Mouse (Mus musculus): ENCODE measurements around the gene Pacs1.

The Pacs1 gene

GRCm38 (mm10) chr19:5272801-5273733 lies at the start of gene Pacs1:
Pacs1 (minus strand) TSS chr19:5273119.
- peak; percentile 88 for DNase-seq (ENCODE audit: low spot score)

- DNase-seq (ENCODE audit: low spot score): no peak
Observed at GRCm38 (mm10) chr19:5313189-5313588, 40.3 kb upstream of the Pacs1 start.

DNA sequence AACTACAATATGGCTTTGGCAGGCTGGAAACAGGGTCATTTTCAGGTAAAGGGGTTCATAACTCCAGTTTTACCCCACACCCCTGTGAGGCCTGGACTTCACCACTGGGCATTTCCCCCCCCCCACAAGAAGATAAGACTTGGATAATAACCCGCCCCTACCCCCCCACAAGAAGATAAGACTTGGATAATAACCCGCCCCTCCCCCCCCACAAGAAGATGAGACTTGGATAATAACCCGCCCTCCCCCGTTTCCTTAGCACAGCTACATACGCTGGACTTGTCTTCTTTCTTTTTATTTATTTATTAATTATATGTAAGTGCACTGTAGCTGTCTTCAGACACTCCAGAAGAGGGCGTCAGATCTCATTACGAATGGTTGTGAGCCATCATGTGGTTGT lies 36.1 kb upstream of the Pacs1 start:
- DNase-seq (ENCODE audit: low spot score): no peak

GRCm38 (mm10) chr19:5306968-5307734 lies 34.2 kb upstream of the Pacs1 start:
- DNase-seq (ENCODE audit: low spot score): peak; percentile 17

DNA sequence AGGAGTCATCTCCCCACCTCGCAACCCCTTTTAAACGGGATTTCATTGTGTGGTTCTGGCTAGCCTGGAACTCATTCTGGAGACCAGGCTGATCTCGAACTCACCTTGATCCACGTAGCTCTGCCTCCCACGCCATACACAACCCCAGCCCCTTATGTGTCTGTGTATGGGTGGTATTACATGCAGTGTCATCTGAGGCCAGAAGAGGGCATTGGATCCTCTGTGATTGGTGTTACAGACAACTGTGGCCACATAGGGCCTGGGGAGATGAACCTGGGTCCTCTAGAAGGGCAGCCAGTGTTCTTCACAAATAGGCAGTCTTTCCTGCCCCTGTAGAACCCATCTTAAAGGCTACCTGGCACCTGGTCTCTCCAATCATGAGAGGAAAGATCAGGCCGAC lies 33.4 kb upstream of the Pacs1 start:
- DNase-seq (ENCODE audit: low spot score): no peak

DNA sequence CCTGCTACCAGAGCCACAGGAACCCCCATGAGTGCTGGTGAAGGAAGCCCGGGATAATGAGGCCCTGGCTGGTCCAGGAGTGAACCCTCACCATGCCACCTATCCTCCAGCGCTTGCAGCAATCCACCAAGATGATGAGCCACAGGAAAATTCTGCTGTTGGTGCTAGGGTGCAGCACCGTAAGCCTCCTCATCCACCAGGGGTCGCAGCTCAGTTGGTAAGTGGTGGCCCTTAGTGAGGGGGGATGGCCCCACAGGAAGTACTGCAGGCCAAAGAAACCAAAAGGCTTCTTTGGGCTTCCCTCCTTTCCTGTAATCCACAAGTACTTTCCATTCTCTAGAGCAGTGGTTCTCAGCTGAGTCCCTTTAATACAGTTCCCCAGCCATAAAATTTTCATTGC lies 29.5 kb upstream of the Pacs1 start:
- no peak for DNase-seq (ENCODE audit: low spot score)

DNA sequence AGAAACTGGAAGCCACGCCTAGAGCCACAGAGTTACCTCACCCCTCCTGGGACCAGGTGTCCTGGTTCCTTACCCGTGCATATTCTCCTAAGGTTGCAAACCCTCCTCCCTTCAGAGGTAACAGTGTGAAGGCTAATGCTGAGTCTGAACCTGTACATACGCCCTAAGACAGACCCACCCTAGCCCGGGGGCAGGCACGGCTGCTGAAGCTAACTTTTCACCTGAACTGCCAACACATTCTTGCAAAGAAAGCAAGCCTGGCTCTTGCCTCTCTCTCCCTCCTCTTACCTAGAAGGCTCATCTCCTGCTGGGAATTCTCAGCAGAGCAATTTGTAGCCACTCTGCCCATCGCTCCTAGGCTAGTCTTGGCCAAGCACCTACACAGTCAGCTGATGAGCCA lies 27.7 kb upstream of the Pacs1 start:
- DNase-seq (ENCODE audit: low spot score): no peak

DNA sequence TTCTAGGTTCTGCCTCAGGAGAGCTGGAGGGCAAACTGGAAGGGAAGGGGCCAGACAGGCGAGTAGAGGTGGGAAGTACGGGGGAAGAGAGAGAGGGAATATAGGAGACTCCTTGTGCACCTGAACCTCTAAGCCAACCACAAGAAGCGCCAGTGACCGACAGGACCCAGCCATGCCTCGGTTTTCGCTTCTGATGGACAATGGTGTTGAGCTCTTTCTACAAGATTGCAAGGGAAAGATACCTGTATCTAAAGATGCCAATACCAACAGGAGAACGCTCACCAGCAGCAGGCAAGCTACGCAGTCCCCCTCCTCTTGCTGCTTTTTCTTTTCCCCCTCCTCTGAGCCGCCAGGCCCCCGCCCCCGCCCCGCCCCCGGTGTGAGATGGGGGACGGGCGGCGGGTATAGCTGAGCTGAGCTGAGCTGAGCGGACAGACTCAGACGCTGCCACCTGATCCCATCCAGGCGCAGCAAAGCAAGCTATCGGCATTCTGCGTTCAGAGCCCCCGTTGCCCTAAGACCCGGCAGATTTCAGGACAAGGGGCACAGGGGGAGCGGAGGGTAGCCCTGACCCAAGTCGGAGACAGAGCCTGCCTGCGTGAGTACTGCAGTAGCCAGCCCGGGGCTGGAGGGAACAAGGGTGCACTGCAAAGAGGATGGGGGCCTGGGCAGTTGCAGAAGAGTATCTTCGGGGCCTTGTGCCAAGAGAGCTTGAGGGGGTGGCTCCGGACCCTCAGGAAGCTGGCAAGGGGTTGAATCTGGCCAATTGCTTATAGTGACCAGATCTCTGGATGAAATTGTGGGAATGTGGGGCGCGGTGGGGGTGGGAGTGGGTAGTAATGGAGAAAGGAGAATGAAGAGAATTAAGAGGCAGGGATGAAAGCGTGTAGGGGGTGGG lies 25.2 kb upstream of the Pacs1 start, which contains the start of gene Gal3st3:
Gene Gal3st3 (plus strand): TSS at position 429 of the 898 bp plus-strand sequence.
- no peak for DNase-seq (ENCODE audit: low spot score)

- DNase-seq (ENCODE audit: low spot score): no peak
Observed at GRCm38 (mm10) chr19:5296630-5297029, 23.7 kb upstream of the Pacs1 start.

- DNase-seq (ENCODE audit: low spot score): no peak
Observed at GRCm38 (mm10) chr19:5295736-5296075, 22.8 kb upstream of the Pacs1 start.

DNA sequence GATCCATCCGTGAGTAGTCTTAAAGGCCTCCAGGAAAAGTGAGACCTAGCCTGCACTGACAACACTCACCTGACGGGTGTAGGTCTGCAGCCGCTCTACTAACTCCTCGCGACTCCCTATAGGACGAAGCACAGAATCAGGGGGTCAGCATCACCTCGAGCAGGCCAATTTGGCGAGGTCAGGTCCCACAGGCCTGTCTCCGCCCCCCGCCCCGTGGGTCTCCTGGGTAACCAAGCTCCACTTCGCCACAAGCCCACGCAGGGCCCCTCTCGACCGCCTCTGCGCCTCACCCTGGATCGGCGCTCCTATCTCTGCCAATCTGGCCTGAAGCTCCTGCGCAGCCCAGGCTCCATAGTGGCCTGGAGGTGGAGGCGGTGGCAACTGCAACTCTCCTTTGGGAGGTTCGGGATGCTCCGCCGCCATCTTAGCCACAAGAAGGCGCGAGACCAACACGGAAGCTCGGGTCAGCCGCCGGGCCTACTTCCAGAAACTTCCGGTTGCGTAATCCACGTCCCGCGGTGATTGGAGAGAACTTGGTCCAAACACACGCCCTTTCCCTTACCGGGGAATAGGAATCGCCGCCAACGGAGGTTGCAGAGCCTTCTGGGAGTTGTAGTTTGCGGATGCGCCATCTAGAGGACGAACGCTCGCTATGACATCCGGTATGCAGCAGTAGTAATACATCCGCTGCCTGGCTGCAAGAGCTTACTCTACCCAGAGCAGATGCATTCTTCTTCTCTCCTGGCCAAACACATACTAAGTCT lies 22.2 kb upstream of the Pacs1 start, which contains the start of gene Sf3b2:
Gene Sf3b2 (minus strand): TSS at position 484 of the 764 bp plus-strand sequence.
- peak; percentile 99 for DNase-seq (ENCODE audit: low spot score)

DNA sequence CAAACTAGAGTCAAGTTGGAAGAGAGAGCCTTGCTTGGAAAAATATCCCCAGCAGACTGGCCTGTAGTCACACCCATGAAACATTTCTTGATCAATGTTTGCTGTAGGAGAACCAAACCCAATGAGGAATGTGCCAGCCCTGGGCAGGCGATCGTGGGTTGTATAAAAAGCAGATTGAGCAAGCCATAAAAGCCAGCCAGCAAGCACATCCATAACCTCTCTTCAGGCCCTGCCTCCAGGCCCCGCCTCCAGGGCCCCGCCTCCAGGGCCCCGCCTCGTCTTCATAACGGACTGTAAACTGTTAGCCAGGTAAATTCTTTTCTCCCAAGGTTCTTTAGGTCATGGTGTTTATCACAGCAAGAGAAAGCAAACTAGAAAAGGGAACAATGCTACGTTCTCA lies 5.5 kb upstream of the Pacs1 start:
- DNase-seq (ENCODE audit: low spot score): no peak

GRCm38 (mm10) chr19:5277140-5277539 lies 4.2 kb upstream of the Pacs1 start:
- DNase-seq (ENCODE audit: low spot score): no peak

DNA sequence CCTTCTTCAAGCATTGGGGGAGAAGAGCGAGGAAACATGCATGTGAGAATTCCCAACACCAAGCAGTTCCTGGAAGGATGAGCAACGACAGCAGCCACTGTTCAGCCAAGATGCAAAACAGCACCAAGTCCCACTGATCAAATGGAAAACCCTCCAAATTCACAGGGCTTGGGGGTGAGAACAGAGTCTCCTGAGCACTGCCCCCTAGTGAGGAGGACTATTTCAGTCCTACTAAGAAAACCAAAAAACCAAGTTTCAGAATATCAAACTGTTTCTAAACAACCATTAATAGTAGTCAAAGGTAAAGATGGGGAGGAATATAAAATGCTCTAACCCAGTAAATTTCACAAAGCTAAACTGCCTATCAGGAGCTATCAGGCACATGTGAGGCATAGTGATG lies 3.6 kb upstream of the Pacs1 start:
- no peak for DNase-seq (ENCODE audit: low spot score)

GRCm38 (mm10) chr19:5275736-5276135 lies 2.8 kb upstream of the Pacs1 start:
- DNase-seq (ENCODE audit: low spot score): no peak

GRCm38 (mm10) chr19:5274641-5275040 lies 1.7 kb upstream of the Pacs1 start:
- DNase-seq (ENCODE audit: low spot score): no peak

GRCm38 (mm10) chr19:5273916-5274315 lies 997 bp upstream of the Pacs1 start:
- no peak for DNase-seq (ENCODE audit: low spot score)

GRCm38 (mm10) chr19:5272326-5272795 lies 558 bp downstream of the Pacs1 start:
- DNase-seq (ENCODE audit: low spot score): peak; percentile 57

DNA sequence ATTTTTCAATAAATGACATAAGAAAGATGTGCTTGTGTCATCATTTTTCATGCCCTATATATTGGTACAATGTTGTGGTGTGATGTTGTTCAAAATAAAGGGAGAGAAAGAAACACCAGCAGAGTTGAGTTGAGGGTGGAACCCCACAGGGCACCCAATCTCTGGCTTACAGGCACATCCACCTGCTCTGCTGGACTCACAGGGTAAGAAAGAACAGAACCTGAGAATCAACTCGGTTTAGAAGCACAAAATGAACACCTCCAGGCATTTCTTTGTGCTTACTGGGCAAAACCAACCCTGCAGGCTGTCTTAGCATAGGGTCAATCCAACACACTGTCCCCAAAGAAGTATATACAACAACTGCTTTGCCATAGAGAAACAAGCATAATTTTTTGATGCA lies 1.5 kb downstream of the Pacs1 start:
- DNase-seq (ENCODE audit: low spot score): no peak

GRCm38 (mm10) chr19:5269392-5269791 lies 3.5 kb downstream of the Pacs1 start:
- no peak for DNase-seq (ENCODE audit: low spot score)

- no peak for DNase-seq (ENCODE audit: low spot score)
Observed at GRCm38 (mm10) chr19:5268875-5269274, 4.0 kb downstream of the Pacs1 start.

All from yolk sac, embryonic 10.5 days (tissue).